Mouse (Mus musculus) adrenal gland, adult (tissue): ENCODE data around the gene Cadm2.

Experiments used
- DNase-seq, 2 experiments: peaks; one replicate each; pipeline ENCODE4 v3.0.0; 2022 to 2023; ENCODE audit warnings: low spot score in 1 of 2; ENCODE audit not compliant: inconsistent age in 2 of 2

Cadm2 gene

DNA sequence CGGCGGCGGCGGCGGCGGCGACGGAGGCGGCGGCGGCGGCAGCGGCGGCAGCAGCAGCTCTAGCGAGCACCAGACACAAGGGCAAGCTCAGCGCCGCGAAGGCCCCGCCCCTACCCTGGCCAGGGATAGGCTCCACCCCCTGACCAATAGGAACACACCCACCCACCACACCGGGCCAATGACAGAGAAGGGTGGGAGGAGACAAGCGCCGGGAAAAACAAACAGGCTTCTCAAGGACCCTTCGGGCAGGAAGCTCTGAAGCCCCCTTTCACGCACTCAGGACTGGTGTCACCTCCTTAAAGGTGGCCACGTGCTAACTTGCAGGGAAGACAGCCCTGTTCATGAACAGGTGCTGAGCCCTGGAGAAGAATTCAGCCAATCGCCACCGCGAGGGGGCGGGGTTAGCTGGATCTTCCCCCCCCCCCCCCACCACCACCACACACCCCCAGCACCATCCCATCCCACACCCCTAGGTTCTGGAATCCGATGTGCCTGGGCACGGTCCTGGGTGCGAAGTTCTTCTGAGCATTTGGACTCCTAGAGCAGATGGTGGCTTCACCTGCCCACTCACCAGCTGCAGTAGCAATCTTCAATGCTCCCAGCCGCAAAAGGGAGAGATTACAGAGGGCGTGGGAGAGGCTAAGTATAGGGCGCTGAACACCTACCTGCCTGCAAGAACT, at the start of gene Cadm2:
Gene Cadm2 (minus strand): TSS at position 83 of the 680 bp plus-strand sequence.
- peak; percentile 89 to 93 for DNase-seq

DNA sequence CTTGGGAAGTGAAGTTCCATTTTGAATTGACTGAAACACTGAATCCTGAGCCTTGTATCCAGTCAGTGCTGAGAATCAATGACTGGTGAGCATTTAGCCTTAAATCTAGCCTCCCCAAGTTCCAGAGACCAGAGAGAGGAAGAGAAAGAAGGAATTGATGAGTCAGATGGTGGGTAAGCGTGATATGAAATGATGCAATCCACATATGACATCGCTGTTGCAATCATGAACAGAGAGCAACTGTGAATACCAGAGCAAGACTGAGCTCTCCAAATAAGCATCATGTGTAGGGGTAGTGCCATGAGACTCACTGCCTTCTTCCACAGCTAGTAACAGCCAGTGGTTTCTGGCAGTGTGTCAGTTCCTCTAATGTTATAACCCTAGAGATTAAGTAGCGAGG, 26.2 kb upstream of the Cadm2 start:
- no peak for DNase-seq

DNA sequence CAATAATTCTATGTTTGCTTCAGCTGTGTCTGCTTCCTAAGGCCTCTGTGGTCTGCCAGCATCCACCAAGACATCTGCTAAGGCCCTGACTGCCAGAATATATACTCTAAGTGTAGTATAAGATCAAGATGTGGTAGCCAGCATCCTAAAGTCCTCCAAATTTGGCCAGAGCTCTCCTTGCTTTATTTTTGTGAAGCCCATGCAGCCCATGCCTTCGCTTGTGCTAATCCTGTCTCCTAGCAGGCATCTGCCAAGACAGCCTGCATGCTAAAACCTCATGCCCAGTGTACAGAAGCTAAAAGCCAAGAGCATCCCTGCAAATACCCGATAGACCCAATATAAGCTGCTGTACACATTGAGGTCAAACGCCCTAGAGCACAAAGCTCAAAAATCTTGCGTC, 22.9 kb upstream of the Cadm2 start:
- no peak for DNase-seq

DNA sequence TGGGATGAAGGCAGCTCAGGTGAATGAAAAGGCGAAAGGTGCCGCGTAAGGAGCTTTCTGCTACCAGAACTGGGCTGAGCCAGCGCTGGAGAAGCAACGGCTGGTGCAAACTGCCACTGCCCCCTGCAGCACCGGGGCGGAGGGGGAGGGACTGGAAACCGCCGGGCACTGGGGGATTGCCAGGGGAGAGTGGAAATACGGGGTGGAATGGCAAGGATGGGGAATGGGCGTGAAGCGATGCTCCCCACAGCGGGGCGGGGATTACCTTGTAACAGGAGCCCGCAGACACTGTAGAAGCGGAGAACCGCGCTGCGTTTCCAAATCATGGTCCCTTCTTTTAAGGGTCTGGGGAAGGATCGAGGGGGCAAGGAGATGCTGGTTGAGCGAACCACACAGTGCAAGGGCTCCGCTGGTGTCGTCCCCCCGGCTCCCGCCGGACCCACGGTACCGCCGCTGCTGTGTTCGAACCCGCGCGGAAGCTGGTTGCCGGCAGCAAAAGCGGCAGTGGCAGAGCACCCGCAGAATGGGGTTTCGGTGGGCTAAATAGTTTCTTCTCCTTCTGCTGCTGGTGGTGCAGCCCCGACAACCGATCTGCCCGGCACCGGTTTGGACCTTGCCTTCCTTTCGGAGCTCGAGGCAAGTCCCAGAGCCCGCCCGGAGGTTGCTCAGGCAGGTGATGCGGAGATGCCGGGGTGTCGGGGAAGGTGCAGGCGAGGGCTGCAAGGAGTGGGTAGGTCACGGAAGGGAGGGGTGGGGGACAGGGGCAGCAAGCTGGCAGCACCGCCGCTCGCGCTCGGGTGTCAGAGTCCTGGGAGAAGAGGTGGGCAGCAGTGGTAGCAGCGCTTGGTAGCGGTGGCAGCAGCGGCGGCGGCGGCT, 564 bp downstream of the Cadm2 start:
- peak; percentile 13 to 50 for DNase-seq

DNA sequence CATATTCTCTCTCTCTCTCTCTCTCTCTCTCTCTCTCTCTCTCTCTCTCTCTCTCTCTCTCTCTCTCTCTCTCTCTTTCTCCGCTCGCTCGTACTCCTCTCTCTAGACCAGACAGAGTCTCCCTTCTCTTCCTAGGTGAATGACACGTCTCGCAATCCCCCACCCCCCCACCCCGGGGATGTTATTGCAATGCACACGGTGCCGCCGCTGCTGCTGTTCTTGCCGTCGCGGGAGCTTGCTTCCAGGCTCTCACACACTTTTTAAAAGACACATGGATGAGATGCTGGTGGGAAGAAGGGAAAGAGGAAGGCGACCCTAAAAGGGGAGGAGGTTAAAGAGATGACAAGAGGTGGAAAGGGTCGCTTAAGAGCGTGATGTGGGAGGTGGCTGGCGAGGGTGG, 1.3 kb downstream of the Cadm2 start:
- no peak for DNase-seq

DNA sequence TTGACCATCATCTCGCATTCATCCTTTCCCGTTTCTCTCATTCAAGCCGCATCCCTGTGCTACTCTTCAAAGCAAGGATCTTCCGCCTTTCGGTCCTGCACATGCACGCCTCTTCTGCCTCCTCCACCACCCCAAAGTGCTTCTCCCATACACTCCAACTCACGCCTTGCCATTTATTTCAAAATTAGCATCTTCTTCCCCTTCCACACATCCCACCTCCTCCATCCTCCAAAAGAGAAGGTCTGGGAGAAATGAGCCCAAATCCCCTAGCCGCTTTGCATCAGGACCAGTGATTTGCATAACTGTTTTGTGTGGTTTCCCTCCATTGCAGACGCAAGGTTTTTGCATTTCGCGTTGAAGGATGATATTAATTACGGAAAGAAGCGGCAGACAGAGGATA, 1.9 kb downstream of the Cadm2 start:
- DNase-seq: no peak

DNA sequence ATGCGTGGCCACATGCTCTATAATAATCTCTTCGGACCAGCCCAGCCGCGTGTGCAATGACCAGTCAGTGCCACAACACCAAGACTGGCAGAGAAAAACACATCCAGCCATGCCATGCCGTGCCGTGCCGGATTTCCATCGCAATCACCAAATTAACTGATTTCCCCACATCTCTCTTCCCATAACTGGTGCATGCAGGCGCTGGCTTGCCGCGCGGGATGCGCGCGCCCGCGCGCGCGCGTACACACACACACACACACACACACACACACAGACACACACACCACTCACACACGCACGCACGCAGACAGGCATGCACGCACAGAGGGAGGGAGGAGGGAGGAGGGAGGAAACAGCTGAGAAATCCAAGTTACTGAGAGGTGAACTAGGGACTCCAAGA, 2.9 kb downstream of the Cadm2 start:
- DNase-seq: no peak

DNA sequence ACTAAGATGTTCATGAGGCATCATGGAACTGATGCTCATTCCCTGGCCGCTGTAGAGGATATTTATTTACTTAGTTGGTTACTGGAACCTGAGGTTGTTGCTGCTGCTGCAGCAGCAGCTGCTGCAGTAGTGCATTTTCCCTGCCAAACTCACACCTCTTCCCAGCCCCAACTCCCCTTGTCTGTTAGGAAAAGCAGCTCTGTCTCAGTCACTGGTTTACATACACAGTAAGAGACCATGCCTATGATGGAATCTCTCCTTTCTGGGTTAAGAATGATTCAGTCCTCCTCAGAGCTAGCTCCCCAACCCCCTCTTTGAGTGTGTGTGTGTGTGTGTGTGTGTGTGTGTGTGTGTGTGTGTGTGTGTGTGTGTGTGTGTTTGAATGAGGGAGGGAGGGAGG, 3.5 kb downstream of the Cadm2 start:
- no peak for DNase-seq

DNA sequence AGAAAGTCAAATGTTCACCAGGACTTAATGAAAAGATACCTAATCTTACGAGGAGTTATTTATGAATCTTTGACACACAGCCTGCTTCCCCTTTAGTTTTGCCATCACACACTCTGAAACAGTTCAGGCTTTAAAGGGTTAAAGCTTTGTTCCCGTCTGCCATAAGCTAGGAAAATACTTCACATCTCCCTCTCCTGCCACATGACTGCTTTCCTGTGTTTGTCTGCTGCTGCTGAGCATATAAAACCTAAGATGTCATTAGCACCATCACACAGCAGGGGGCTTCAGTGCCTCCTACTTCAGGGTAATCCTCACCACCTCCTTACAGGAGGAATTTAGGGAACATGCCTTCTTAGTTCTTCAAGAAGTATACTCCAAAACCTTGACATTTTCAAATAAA, 6.8 kb downstream of the Cadm2 start:
- no peak for DNase-seq

DNA sequence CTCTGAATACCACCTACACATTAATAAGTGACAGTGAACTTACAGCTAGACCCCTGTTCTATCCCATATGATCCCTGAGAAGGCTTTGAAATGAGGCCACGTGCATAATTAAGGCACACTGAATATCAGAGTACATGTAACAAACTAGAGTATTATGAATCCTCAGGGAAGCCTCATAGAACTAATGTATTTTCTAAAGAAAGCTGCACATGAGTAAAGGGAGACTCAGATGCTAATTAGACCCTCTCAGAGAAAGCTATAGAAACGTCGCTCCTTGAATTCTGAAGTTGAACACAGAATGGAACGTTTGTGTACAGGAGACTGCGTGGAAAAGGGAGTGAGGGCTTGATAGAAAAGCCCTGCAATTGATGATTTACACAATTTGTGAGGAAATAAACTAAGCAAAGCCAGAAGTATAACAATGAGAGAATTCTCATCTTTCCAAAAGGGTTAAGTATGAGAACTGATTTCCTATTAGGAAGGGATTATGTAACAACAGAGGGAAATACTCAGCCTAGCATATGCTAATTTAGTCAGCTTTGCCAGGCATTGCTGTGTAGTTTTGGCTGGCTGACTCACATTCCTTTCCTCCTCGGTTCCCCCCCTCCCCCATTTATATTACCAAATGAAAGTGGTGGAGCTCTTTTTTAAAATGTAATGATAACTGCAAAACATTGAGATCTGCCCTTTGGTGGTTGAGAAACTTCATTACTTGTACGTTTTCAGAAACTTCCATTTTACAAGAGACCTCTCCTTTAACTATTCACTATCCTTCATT, 9.6 kb downstream of the Cadm2 start:
- DNase-seq: no peak

DNA sequence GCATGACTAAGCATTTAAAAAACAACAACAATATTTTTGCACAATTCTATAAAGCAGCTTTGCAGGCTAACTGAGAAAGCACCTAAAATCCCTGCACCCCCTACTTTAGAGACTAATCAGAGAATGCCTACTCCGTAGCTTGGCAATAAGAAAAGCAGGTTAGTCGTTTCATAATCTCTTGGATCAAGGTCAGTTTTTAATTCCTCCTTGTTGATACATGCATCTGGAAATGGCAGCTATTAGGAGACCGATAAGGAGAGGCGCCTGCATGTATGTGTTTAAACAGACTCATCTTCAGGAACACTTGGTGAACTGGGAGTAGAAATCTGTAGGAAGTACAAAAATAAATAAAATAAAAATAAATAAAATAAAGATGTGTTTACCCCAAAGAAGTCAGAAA, 11.6 kb downstream of the Cadm2 start:
- DNase-seq: no peak

DNA sequence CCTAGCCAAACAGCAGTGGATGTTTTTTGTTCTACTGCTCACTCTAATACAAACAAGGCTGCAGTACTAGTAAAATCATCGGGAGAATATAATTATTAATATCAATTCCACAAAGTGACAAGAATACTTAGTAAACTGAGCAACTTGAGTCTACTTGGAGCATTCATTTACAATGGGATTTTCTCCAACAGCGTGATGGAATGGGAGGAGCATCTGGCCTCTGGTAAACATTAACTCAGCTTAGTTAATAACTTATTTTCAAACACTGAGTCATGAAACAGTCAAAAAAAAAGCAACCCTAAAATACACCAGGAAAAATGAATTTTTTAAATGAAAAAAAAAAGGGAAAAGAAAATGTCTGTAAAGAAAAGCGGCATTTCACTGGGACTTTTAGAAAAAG, 12.2 kb downstream of the Cadm2 start:
- no peak for DNase-seq

DNA sequence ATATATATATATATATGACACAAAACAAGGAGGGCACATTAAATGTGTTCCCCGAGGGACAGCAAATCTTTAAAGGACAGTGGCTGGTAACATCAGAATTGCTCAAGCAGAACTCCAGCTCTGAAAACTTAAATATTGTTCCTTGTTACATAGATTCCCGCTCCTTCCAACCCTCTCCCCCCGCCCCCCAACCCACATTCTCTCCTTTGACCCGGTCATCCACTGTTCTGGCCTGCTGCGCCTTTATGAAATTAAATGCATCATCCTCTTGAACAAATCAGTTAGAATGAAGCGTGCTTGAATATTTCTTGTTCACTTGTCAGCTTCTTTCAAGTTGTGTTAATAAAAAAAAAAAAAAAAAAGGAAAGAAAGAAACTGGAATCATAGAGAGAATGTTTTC, 15.0 kb downstream of the Cadm2 start:
- no peak for DNase-seq

DNA sequence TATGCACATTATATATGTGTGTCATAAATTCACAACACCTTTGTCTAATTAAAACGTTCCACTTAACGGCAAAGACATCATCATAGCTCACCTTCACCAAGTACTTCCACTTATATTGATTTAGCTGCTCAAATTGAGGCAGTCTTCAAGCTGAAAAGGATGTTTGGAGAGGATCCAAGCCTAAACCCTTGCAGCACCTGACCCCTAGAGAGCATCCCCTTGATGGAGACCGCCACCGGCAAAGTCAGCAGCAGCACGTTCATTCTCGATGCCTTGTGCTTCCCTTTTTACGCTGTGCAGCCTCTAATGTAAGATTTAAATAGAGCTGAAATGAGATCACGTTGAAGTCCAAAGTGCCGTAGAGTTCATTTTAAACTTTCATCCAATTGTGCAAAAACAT, 20.7 kb downstream of the Cadm2 start:
- DNase-seq: no peak

DNA sequence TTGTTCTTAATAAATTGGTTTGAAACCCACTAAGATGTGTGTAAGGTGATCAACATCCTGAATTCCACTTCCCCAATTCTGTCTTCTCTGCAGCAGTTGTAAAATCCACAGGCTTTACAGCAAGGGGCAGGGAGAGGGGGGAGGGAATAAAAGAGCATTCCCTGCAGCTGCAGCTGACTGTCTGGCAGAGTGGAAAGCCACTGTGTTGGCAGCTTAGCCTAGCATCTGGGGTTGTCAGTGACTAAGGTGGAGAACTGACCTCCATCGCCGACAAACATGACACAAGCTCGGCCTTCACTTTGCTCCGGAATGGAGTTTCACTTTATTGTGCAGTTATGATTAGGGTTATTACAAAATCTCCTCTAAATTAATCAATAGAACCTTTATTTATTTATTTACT, 21.9 kb downstream of the Cadm2 start:
- DNase-seq: no peak

DNA sequence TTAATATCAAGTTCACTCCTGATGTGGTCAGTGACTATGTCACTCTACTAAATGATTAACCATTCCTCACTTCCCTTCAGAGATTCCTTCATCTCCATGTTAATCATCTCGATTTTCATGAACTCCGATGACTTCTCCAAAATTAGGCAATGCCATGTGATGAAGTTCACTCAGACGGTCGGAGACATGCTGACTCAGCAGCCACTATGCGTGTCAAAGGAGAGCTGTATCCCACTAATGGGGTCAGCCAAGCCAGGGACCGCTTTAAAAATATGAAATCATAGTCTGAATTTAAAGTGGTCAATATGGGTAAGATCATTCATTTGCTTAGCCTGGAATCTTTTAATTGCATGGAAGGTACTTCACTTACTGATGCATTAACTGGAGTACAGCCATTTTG, 29.7 kb downstream of the Cadm2 start:
- DNase-seq: no peak

DNA sequence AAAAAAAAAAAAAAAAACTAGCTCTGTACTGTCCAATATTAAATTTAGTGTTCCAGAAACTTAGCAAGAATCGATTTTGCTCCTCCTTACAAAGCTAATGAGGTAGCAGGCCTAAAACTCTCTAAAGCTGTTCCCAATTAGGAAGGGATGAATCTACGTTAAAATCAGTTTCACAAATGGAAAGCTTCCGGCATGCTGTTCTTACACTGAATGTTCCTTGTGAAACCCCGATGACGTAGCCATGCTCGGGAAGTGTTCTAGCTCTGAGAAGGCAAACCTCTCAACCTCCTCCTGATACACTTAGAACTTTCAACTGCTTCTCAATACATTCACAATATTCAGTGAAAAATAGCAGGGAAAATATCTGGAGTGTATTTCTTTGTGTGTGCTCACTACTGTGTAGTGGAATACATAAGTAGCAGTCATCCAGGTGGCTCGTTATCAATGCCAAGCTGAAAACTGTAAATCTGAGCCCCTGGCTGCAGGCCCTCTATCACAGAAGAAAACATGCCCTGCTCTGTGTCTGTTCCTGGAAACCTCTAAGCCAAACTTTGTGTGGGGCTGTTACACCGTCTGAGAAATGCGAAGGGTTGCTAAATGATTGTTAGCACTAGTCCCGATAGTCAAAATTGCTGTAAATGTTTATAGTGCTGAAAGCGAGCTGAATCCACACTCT, 41.7 kb downstream of the Cadm2 start:
- DNase-seq: no peak

DNA sequence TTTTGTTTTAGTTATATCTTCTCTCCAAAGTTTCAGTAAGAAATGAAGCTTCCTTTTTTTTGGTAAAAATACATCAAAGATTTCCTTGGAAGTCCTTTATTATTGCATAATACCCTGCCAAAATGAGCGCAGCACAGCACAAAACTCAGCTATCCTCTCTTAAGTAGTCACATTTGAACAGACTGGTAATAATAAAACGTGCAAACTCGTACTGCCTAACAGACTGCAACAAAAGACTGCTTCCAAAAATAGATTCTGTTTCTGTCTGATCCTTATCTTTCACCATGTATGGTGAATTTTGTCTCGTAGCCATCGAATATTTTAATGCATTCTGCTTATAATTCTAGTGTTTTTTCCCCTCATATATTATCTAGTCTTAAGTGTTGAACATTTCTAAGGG, 45.2 kb downstream of the Cadm2 start:
- DNase-seq: no peak

DNA sequence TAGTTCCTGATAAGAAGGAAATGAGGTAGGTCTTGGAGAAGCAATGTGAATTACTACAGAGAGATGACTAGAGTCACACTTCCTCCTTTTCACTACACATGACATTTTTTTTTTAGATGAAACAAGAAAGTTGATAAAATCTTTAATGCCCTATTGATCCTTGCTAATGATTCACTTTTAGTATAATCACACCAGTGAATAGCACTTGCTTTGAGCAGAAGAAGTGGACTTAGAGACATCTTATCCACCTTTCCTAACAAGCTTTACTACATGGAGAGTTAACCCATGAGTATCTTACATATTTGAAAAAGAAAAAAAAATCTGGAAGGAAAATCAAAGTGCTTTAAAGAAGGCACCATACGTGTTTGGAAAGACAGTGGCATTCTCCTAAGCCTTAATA, 93.7 kb downstream of the Cadm2 start:
- no peak for DNase-seq

DNA sequence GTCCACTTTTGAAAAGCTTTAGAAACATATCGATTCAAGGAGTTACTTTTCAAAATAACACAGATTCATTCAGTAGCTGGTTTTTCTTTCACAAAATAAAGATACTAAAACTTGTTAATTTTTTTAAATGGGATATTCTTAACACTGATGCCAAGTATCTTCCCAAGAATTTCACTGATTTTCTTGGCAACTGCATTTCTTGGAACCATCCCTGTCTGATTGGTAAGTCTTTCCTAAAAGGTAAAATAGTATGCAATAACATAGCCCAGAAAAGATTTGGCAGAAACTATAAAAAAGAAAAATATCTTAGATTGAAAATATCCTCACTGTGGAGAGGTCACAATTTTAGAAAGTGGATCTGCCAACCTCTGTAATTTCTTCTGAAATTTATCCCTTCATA, 95.8 kb downstream of the Cadm2 start:
- DNase-seq: no peak

DNA sequence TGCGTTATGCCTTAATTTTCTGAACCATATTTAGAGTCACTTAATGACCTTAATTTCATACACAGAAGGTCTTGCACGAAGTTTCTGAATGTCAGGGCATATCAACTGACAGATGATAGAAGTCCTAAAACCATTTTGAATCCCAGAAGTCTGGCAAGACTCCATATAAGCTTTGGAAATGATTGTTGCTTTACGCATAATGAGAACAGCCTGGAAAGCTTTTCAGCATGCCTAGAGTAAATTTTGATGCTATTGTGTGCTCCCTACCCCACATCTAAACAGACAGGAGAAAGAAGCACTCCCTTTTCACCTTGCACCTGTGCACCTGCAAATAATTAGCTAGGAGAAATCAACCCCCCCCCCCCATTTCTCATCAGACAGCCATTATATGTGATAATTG, 102.4 kb downstream of the Cadm2 start:
- no peak for DNase-seq
